Mouse (Mus musculus): Measurements from ENCODE around the gene Fgd5.

GRCm38 (mm10) chr6:92027379-92027778 is 48.7 kb downstream of the Fgd5 start:
- TF ChIP-seq CTCF (IDR thresholded peaks at IDR 0.05; ENCODE audit: insufficient read depth, low read depth, low read length) (no peak), POLR2A (IDR thresholded peaks at IDR 0.05; ENCODE audit: insufficient read depth, low read depth, low read length) (no peak)
